Comparison of ENCODE assay signal across 8 mouse cellular contexts in genomic region chr2:144555286-144555819, GRCm38 (mm10). TPM values are rescaled to one million over a fixed set of nuclear protein-coding genes. Genes with fewer than 3 reads are reported as not detected.
DNase-seq lines count a peak whose midpoint lies in the region; ATAC-seq and TF ChIP-seq lines count a peak whose summit lies in the region.

No protein-coding gene starts in this region.

- no peaks in the 10 kb centered on the region for H3K4me1 ChIP-seq in cortical plate, adult 2 months (ENCODE audit: control insufficient read depth, insufficient read depth, low read length)
- peaks cover 16% of the 10 kb centered on the region for H3K4me1 ChIP-seq in hindbrain, embryonic 13.5 days (replicated peaks)

- no peak for TF ChIP-seq POLR2A in cortical plate, adult 2 months (IDR thresholded peaks at IDR 0.05; ENCODE audit: extremely low read depth, insufficient read depth, low read length)

- H3K4me3 ChIP-seq in left cerebral cortex, adult 2 months, result peak overlapping the region; percentile 69
- H3K4me3 ChIP-seq in cortical plate, adult 2 months (ENCODE audit: insufficient read depth, low read length), result peak overlapping the region; percentile 80
- peak overlapping the region; percentile 75 for H3K4me3 ChIP-seq in hindbrain, embryonic 13.5 days

- ATAC-seq in hindbrain, embryonic 13.5 days (ENCODE audit: low FRiP score), result no peak
- ATAC-seq in megakaryocyte progenitor cell, adult 5-6 weeks (replicated peaks; ENCODE audit: poor library complexity), result peak; percentile 25

- peak overlapping the region; percentile 71 for H3K4me2 ChIP-seq in hindbrain, embryonic 13.5 days

- peak overlapping the region; percentile 72 for H3K9ac ChIP-seq in hindbrain, embryonic 13.5 days

- intact Hi-C loops in left cerebral cortex, adult 2 months (cut with DNase I), result loop anchor here (5.0 kb wide), 2 partner anchors 37 to 283 kb away; partner anchors contain the start of genes Mgme1, Smim26 and Snx5
- intact Hi-C loops in left cerebral cortex, postnatal 4 days (cut with DNase I), result no loop called here

- TF ChIP-seq CTCF in left cerebral cortex, adult 2 months (IDR thresholded peaks at IDR 0.05), result no peak
- TF ChIP-seq CTCF in cortical plate, adult 2 months (IDR thresholded peaks at IDR 0.05; ENCODE audit: extremely low read depth, insufficient read depth, low read length), result no peak

- no peaks in the 10 kb centered on the region for H3K9me3 ChIP-seq in hindbrain, embryonic 13.5 days

- peaks cover 12% of the 10 kb centered on the region for H3K36me3 ChIP-seq in hindbrain, embryonic 13.5 days

- H3K27ac ChIP-seq in left cerebral cortex, adult 2 months, result peak overlapping the region; percentile 88
- H3K27ac ChIP-seq in cortical plate, adult 2 months (ENCODE audit: insufficient read depth, low read length), result peak overlapping the region; percentile 81
- peak overlapping the region; percentile 79 for H3K27ac ChIP-seq in hindbrain, embryonic 13.5 days

- no peak for DNase-seq in left cerebral cortex, adult 2 months (ENCODE audit: extremely low spot score in 1 of 2, low spot score in 2 of 2)
- DNase-seq in left cerebral cortex, postnatal 4 days, result no peak
- no peak for DNase-seq in left cerebral cortex, adult 18-20 months (ENCODE audit: low spot score in 2 of 2)
- DNase-seq in frontal cortex, postnatal 10 days (ENCODE audit: low spot score in 2 of 2), result no peak
- DNase-seq in urinary bladder, adult 2 months (ENCODE audit: low spot score), result no peak

- WGBS in hindbrain, embryonic 13.5 days, result 4% methylated on average over 14 of the region's 14 CpGs

- no peaks in the 10 kb centered on the region for H3K27me3 ChIP-seq in hindbrain, embryonic 13.5 days

RNA-seq across cellular contexts. Expression of gene Sec23b, which starts 0.7 kb away (rescaled TPM):
- 10 to 100 TPM; 42.6 to 45.8 TPM for total RNA-seq in left cerebral cortex, adult 2 months (2021)
- total RNA-seq in left cerebral cortex, postnatal 4 days (2021), result 10 to 100 TPM; 36.3 to 46.3 TPM
- 52.6 and 55.4 TPM in 2 replicates for polyA plus RNA-seq in cortical plate, adult 2 months (2012; rRNA removed)
- 75.8 and 80.2 TPM in 2 replicates for polyA plus RNA-seq in hindbrain, embryonic 13.5 days (2015; fragmentation: Nextera tagmentation; extraction: Ambion mirVana)
- total RNA-seq in megakaryocyte progenitor cell, adult 5-6 weeks (2015), result 53.3 and 66.8 TPM in 2 replicates
- total RNA-seq in megakaryocyte progenitor cell, adult 5-6 weeks (2017), result 118 and 125 TPM in 2 replicates
- total RNA-seq in left cerebral cortex, adult 18-20 months (2021), result 10 to 100 TPM; 48.2 to 51.4 TPM
- polyA plus RNA-seq in urinary bladder, adult 2 months (2012; rRNA removed), result 42.7 and 51.4 TPM in 2 replicates

RNA-seq across cellular contexts. Expression of gene Rbbp9, which starts 4.7 kb away (rescaled TPM):
- total RNA-seq in left cerebral cortex, adult 2 months (2021), result 10 to 100 TPM; 26.1 to 26.4 TPM
- 10 to 100 TPM; 22.8 to 26.0 TPM for total RNA-seq in left cerebral cortex, postnatal 4 days (2021)
- 30.8 and 31.7 TPM in 2 replicates for polyA plus RNA-seq in cortical plate, adult 2 months (2012; rRNA removed)
- 56.1 and 58.9 TPM in 2 replicates for polyA plus RNA-seq in hindbrain, embryonic 13.5 days (2015; fragmentation: Nextera tagmentation; extraction: Ambion mirVana)
- 12.9 and 17.9 TPM in 2 replicates for total RNA-seq in megakaryocyte progenitor cell, adult 5-6 weeks (2015)
- total RNA-seq in megakaryocyte progenitor cell, adult 5-6 weeks (2017), result 8.7 and 13.1 TPM in 2 replicates
- total RNA-seq in left cerebral cortex, adult 18-20 months (2021), result 10 to 100 TPM; 26.6 to 27.4 TPM
- polyA plus RNA-seq in urinary bladder, adult 2 months (2012; rRNA removed), result 36.1 and 36.8 TPM in 2 replicates

RNA-seq across cellular contexts. Expression of gene Polr3f, which starts 27.8 kb away (rescaled TPM):
- total RNA-seq in left cerebral cortex, adult 2 months (2021), result 10 to 100 TPM; 24.0 to 28.0 TPM
- total RNA-seq in left cerebral cortex, postnatal 4 days (2021), result 10 to 100 TPM; 29.9 to 32.0 TPM
- polyA plus RNA-seq in cortical plate, adult 2 months (2012; rRNA removed), result 17.4 and 18.5 TPM in 2 replicates
- polyA plus RNA-seq in hindbrain, embryonic 13.5 days (2015; fragmentation: Nextera tagmentation; extraction: Ambion mirVana), result 28.5 and 28.6 TPM in 2 replicates
- 17.9 and 18.9 TPM in 2 replicates for total RNA-seq in megakaryocyte progenitor cell, adult 5-6 weeks (2015)
- 19.9 and 29.1 TPM in 2 replicates for total RNA-seq in megakaryocyte progenitor cell, adult 5-6 weeks (2017)
- 10 to 100 TPM; 22.1 to 22.5 TPM for total RNA-seq in left cerebral cortex, adult 18-20 months (2021)
- 15.4 and 16.2 TPM in 2 replicates for polyA plus RNA-seq in urinary bladder, adult 2 months (2012; rRNA removed)

RNA-seq across cellular contexts. Expression of gene Dzank1, which starts 28.1 kb away (rescaled TPM):
- total RNA-seq in left cerebral cortex, adult 2 months (2021), result 100 to 1,000 TPM; 171 to 174 TPM
- 10 to 100 TPM; 37.3 to 43.6 TPM for total RNA-seq in left cerebral cortex, postnatal 4 days (2021)
- polyA plus RNA-seq in cortical plate, adult 2 months (2012; rRNA removed), result 77.6 and 79.8 TPM in 2 replicates
- 8.6 and 11.9 TPM in 2 replicates for polyA plus RNA-seq in hindbrain, embryonic 13.5 days (2015; fragmentation: Nextera tagmentation; extraction: Ambion mirVana)
- total RNA-seq in megakaryocyte progenitor cell, adult 5-6 weeks (2015), result not detected in 2 replicates
- 0.03 TPM in 1 of 2 replicates, not detected in the other for total RNA-seq in megakaryocyte progenitor cell, adult 5-6 weeks (2017)
- 100 to 1,000 TPM; 174 to 199 TPM for total RNA-seq in left cerebral cortex, adult 18-20 months (2021)
- polyA plus RNA-seq in urinary bladder, adult 2 months (2012; rRNA removed), result 2.1 and 2.7 TPM in 2 replicates

RNA-seq across cellular contexts. Expression of gene Smim26, which starts 38.5 kb away (rescaled TPM):
- total RNA-seq in left cerebral cortex, adult 2 months (2021), result 10 to 100 TPM; 44.2 to 46.1 TPM
- total RNA-seq in left cerebral cortex, postnatal 4 days (2021), result 10 to 100 TPM; 45.1 to 45.8 TPM
- 71.4 and 78.6 TPM in 2 replicates for polyA plus RNA-seq in cortical plate, adult 2 months (2012; rRNA removed)
- polyA plus RNA-seq in hindbrain, embryonic 13.5 days (2015; fragmentation: Nextera tagmentation; extraction: Ambion mirVana), result 63.3 and 67.3 TPM in 2 replicates
- 30.1 and 42.9 TPM in 2 replicates for total RNA-seq in megakaryocyte progenitor cell, adult 5-6 weeks (2015)
- 23.5 and 27.0 TPM in 2 replicates for total RNA-seq in megakaryocyte progenitor cell, adult 5-6 weeks (2017)
- total RNA-seq in left cerebral cortex, adult 18-20 months (2021), result 10 to 100 TPM; 50.1 to 51.4 TPM
- polyA plus RNA-seq in urinary bladder, adult 2 months (2012; rRNA removed), result 53.9 and 61.6 TPM in 2 replicates
